Mouse (Mus musculus) layer of hippocampus, adult 18-20 months (tissue): Measurements from ENCODE around the gene Tnf. TPM values are rescaled to one million over a fixed set of nuclear protein-coding genes. Genes with fewer than 3 reads are reported as not detected.

Source experiments
- DNase-seq, 2 experiments: peaks; one replicate each; pipeline ENCODE4 v3.0.0; 2022; ENCODE audit warnings: low spot score in 2 of 2
- long read RNA-seq: library from polyadenylated mRNA; stranded (forward); transcript quantifications from one replicate; pipeline ENCODE4 v2.0.0, GENCODE M21; 2021
- total RNA-seq, 2 experiments: library from RNA; stranded (reverse); gene quantifications; 2 replicates each; pipeline ENCODE4 v1.2.3; 2021

Tnf gene
- not detected for total RNA-seq
- long read RNA-seq, result 0 reads

- DNase-seq, result no peak
Observed at GRCm38 (mm10) chr17:35201787-35202186, at the start of gene Tnf. TSS of gene Tnf (minus strand) at chr17:35202007.

DNA sequence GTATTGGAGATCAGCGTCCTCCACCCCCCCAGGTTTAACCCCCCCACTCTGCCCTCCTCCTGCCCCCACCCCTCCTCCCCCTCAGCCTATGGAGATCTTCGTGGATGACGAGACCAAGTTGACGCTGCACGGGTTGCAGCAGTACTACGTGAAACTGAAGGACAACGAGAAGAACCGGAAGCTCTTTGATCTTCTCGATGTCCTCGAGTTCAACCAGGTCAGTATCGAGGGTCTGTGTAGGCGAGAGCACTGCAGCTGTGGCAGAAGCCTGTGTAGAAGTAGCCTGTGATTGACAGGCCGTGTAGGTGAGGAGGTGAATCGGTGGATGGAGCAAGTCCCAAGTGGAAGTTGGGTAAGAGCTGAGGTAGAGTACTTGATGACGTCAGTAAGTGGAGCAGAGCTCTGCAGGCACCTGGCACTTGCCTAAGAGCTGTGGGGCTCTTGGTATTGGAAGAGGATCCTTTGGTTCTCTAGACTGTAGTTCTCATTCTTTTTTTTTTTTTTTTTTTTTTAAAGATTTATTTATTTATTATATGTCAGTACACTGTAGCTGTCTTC lies 49.4 kb upstream of the Tnf start:
- DNase-seq, result peak in 1 of 2 experiments; percentile 1

DNA sequence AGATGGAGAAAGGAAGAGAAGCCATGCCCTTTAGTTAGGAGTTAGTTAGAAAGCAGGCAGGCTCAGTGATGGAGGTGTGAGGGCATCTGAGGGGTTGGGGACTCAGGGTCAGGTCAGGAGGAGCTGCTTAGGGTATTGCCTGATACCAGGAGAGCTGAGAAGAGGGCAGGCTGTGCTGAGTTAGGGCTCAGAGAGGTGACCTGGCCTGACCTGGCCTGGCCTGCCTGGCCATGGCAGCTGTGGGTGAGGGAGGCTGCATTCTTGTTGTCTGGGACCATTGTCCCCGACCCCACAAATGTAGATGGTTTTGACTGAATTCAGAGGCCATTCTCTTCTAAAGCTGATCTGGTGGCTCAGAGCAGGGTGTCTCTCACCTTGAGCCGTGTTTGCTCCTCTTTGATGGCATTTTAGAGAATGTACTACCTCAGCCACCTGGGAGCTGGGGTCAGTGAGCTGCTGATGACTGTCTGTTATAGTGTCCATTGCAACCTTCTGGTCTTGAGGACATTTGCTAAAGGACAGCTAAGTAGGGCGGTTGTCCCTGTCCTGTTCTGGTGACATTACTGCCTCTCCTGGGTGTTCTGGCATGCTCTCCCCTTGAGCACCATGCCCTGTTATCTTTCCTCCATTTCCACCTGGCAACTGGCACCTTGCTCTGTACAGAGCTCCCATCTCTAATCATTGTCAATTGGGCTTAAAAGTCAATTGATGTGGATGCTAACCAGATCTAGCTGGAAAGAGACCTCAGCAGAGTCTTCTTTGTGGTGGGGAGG lies 48.7 kb upstream of the Tnf start:
- DNase-seq, result peak in 1 of 2 experiments; percentile 1

DNA sequence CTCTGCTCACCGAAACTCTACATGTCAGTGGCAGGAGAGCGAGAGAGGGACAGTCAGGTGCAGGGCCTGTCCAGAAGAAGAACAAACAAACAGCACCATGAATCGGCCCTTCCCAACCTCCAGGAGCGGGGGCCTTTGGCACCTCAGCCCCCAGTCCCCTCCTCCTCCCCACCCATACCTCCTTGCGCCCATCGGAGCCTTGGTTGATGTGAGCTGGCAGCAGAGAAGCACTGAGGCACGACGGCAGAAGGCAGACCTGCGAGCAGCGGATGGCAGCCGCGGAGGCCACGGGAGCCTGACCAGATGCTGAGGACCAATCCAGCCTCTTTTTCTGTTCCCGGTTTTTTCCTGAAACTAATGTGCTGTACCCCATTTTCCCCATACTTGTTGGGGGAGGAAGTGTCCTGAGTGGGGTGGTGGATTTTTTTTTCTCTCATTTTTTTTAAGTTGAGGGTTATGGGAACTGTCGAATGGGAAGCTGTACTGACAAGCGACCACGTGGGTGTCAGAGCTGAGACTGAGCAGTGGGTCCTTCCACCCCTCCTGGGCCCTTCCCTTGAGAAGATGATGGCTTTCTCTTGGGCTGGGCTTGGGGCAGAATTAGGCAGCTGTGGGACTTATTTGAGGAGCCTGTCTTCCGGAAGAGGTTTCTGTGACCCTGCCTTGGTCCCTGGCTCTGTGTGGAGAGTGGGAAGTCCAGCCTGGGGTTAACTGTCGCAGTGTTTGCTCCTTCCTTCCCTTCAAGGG lies 47.8 kb upstream of the Tnf start:
- no peak for DNase-seq

GRCm38 (mm10) chr17:35248986-35249385 lies 47.2 kb upstream of the Tnf start:
- no peak for DNase-seq

- DNase-seq, result no peak
Observed at GRCm38 (mm10) chr17:35247144-35247543, 45.3 kb upstream of the Tnf start.

- DNase-seq, result no peak
Observed at GRCm38 (mm10) chr17:35245731-35246623, 44.2 kb upstream of the Tnf start.

DNA sequence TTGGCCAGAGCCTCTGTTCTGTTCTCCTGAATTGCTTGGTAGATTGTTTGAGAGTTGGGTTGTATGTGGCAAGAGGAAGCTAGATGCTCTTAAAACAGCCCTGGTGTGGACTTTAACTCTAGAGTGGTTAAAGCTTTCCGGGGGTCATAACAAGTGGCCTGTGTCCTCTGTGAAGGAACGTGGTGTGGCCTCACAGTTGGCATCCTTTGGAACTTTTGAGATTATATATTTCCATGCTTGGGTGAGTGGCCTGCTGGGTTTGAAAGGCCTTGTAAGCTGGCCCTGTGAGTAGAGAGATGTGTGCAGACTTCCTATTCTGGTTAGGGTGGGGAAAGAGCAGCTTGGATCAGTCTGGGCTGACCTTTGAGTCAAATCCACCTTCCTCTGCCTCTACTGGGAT lies 43.2 kb upstream of the Tnf start:
- no peak for DNase-seq

DNA sequence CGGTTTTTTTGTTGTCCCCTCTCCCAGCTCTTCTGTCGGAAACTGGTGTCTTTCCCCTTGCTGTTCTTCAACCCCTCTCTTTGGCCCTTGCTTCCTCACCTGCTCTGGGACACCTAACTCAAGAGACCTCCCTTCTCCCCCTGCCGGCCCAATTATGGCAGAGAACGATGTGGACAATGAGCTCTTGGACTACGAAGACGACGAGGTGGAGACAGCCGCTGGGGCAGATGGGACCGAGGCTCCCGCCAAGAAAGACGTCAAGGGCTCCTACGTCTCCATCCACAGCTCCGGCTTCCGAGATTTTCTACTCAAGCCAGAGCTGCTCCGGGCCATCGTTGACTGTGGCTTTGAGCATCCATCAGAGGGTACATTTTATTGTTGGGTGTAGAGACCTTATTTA lies 41.3 kb upstream of the Tnf start:
- no peak for DNase-seq

- DNase-seq, result peak; percentile 46 to 61
Observed at GRCm38 (mm10) chr17:35242015-35242941, 40.5 kb upstream of the Tnf start.

DNA sequence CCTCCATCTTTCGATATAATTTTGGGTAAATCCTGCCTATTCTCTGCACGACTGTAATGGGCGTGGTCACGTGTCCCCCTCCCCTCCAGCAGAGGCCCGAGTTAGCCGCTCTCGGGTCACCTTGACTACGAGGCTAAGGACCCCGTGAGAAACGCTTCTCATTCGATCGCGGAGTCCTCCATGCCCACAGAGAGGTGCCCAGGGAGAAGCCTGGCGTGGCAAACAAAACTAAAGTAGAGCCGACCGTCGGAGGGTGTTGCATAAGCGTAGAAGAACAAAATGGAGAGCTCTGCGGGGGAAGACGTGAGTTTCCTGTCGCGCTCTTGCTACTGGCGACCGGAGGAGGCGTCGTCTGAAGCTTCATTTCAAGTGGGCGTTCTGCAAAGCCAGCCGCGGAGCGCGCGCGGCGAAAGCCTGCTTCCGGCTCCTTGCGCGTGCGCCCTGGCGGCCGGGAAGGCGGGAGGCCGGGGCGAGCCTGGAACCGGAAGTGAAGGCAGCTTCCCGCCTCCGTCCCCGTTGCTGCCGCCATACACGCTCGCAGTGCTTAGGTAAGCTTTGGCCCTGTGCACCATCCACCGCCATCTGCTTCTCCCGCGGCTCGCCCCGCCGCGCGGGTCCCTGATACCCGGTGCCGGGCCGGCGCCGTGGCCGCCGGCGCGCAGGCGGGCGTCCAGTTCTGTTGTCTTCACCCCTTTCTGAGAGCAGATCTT lies 39.7 kb upstream of the Tnf start, which contains the start of gene Ddx39b:
TSS of gene Ddx39b (plus strand) at position 442 of the 710 bp plus-strand sequence.
- peak; percentile 97 for DNase-seq

DNA sequence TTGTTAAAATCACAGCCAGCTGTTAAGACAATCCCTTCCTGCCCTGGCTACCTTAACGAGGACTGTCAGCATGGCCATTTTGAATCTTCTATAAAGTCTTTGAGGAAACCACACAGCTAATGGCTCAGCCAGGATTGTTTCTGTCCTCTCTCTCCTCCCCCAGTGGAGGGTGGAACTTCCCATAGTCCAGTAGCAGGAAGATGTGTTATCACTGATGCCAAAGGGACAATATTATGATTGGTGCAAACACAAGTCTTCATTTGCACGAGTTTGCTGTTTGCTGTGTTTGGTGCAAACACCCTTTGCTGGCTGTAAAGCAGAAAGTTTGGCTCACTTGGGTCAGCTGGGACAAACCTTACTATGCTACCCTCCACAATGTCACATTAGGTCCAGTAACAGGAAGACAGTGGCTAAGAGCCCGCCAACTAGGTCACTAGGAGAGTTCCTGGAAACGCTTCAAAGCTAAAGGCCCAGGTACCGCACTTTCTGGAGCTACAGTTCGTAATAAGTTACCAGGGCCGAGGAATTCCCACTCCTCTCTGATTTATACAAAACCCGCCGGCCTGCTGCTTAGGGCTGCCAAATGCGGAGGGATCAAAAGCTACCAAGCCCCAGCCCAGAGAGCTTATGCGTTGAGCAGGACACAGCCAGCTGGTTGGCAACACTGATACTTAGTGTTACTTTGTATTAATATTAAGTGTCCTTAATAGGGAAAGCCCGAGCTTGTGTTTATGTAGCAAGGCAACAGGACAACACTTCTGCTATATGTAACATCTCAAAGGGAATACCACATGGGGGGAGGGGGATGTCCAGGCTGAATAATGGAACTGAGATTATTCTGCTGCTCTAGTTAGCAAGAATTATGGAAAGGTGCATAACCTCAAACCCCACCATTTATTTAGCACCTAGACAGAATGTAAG lies 38.8 kb upstream of the Tnf start:
- DNase-seq, result no peak

GRCm38 (mm10) chr17:35239700-35240099 lies 37.9 kb upstream of the Tnf start:
- no peak for DNase-seq

DNA sequence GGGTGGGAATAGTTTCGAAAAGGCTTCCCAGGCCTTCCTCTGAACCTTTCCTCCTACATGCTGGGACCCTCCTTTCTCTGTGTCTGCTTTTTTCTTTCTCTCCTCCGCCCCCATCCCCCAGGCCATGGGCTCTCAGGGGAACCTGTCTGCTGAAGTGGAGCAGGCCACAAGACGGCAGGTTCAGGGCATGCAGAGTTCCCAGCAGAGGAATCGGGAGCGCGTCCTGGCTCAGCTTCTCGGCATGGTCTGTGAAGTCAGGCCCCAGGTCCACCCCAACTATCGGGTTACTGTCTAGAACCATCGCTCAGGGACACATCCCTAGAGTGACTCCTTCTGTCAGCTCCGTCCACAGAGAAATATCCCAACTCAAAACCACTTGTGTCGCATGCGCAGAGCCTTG lies 35.7 kb upstream of the Tnf start:
- DNase-seq, result no peak

DNA sequence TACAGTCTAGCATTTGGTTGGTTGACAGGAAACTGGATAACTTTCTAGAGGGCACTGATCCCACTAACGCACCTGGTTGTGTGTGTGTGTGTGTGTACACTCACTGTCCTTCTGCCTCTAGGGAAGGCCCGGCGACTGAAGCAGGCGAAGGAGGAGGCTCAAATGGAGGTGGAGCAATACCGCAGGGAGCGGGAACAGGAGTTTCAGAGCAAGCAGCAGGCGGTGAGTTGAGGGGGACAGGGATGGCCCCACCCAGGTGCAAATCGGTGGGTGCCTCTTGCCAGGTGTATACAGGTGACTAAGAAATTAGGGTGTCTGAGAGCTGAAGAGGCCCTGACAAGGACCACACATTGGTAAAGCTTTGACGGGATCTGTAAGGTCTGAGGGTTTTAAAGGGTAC lies 35.2 kb upstream of the Tnf start:
- no peak for DNase-seq

DNA sequence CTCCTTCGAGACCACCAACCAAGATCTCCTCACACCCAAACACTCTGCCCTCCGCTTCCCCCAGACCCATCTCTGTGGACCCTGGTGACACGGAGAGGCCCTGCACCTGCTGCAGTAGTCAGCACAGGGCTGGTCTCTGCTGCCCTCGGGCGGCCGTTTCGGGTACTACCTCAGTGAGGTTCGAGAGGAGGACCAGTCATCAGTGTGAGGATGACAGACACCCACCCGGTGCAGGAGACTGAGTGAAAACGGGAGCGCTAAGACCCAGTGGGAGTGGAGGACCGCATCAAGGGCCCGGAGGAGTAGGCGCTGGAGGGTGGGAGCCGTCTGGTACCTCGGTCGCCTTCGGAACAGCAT lies 34.6 kb upstream of the Tnf start:
- DNase-seq, result peak; percentile 99 to 100

DNA sequence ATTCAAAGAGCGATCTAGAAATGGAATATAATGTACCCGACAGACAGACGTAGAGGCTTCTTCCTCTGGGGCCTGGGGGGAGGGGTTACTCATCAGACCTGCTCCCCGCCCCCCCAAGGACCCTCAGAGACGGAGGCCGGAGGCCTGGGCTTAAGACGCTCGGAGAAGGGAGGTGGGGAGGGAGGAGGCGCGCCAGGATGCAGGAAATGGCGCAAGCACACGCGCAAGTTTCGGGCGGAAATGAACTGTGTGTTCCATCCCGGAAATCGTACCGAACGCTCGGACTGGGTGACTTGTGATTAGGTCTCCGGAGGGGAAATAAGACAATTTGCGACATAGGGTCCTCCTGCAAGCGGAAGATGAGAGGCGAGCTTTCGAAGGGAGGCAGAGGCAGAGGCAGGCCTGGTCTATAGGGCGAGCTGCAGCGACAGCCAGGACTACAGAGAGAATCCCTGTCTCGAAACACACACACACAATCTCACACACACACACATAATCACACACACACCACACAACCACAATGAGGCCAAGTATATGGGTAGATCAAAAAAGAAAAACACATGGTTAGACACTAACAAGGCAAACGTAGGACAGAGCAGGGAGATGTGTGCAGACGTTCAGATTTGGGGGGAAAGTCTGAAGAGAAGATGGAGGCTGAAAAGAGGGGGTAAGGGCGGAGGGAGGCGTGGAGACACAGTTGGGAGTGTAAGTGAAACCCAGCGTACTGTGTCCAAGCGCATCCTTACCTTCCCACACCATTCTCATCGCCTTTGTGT lies 34.0 kb upstream of the Tnf start, which contains the start of gene Nfkbil1:
TSS of gene Nfkbil1 (minus strand) at position 179 of the 776 bp plus-strand sequence.
- DNase-seq, result peak; percentile 90 to 96

DNA sequence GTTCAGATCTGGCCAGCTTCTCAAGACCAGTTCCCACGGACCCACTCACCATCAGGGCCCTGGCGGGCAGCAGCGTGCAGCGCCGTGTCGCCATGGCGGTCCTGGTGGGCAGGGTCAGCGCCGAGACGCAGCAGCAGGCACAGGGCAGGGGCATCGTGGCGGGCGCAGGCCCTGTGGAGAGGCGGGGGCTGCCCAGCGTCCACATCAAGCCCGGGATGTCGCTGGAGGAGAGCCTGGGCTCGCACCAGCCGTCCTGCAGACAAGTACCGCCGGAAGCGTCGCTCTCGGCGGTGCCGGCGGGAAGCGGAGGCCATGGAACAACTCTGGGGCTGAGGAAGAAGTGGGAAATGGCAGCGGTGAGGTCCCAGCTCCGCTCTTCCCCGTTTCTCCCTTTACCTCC lies 33.1 kb upstream of the Tnf start:
- DNase-seq, result no peak
